Mouse (Mus musculus): ENCODE measurements around the gene Cacna1b.
A peak's percentile ranks its signal among the peaks of the same experiment; 100 is the strongest.

The Cacna1b gene

GRCm38 (mm10) chr2:24718906-24719305 is 44.0 kb downstream of the Cacna1b start:
- no peak for DNase-seq (ENCODE audit: low spot score in 2 of 2)

- no peak for DNase-seq (ENCODE audit: low spot score in 2 of 2)
Measured at GRCm38 (mm10) chr2:24717963-24718362, 45.0 kb downstream of the Cacna1b start.

GRCm38 (mm10) chr2:24717461-24717860 is 45.5 kb downstream of the Cacna1b start:
- no peak for DNase-seq (ENCODE audit: low spot score in 2 of 2)

GRCm38 (mm10) chr2:24705929-24706328 is 57.0 kb downstream of the Cacna1b start:
- no peak for DNase-seq (ENCODE audit: low spot score in 2 of 2)

- DNase-seq (ENCODE audit: low spot score in 2 of 2) = no peak
Measured at GRCm38 (mm10) chr2:24702208-24702957, 60.6 kb downstream of the Cacna1b start.

DNA sequence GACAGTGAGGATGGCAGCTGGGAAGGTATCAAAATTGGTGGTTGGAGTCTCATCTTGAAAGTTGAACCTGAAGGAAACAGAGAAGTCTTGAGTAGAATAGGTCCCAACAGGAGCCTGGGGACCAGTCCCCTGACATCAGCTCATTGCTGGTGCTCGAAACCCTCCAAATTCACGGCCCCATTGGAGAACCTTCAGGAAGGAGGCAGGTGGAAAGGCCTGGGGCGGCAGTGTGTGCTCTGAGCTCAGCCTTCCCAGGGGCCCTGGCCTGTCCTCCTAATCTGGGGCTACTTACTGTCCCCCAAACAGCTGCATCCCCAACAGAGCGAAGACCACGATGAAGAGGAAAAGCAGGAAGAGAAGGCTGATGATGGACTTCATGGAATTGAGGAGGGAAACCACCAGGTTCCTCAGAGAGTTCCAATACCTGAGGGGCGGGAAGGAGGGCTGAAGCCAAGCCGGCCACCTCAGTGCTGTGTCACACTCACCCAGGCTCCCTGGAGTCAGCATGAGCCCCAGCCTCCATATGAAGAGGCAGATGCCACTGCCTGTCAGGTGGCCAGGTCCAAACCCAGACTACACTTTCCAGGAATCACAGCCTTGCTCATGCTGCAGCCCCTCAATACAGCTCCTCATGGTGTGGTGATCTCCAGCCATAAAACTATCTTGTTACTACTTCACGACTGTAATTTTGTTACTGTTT is 65.5 kb downstream of the Cacna1b start:
- no peak for DNase-seq (ENCODE audit: low spot score in 2 of 2)

- no peak for DNase-seq (ENCODE audit: low spot score in 2 of 2)
Measured at GRCm38 (mm10) chr2:24692371-24692770, 70.6 kb downstream of the Cacna1b start.

DNA sequence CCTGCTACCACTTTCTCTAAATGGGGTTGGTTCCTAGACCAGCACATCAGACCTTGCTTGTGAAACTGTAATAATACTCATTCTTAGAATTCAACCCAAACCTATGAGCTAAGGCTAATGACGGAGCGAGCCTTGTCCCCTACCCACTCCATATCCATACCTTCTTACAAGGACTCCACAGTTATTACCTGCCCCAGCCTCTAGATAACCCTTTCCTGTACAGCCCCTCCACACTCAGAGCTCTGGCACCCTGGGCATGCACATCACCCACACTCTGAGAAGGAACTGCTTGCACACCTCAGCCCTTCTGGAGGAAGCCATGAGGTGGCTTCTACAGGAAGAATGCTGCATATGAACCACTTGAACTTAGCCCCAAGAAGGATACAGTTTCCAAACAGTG is 72.6 kb downstream of the Cacna1b start:
- DNase-seq (ENCODE audit: low spot score in 2 of 2) = no peak

DNA sequence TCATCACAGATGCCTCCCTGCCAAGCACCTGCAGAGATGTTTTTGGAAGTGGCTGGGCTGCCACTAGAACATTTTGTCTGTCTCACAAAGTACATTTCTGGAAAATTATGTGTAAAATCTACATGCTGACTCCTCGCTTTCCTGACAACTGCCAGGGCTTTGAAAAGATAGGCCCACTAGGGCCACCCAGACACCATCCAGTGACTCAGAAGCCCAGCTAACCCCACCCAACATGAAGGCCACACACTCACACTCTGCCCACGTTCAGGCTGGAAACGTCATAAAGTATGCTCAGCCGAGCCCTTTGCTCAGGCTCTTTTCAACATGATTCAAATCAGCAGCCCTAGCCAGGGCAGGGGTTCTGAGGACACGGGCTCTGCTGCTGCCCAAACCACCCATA is 77.6 kb downstream of the Cacna1b start:
- no peak for DNase-seq (ENCODE audit: low spot score in 2 of 2)

GRCm38 (mm10) chr2:24684796-24685195 is 78.2 kb downstream of the Cacna1b start:
- no peak for DNase-seq (ENCODE audit: low spot score in 2 of 2)

- DNase-seq (ENCODE audit: low spot score in 2 of 2) = no peak
Measured at GRCm38 (mm10) chr2:24683266-24683665, 79.7 kb downstream of the Cacna1b start.

GRCm38 (mm10) chr2:24680731-24681130 is 82.2 kb downstream of the Cacna1b start:
- DNase-seq (ENCODE audit: low spot score in 2 of 2) = no peak

GRCm38 (mm10) chr2:24680176-24680575 is 82.8 kb downstream of the Cacna1b start:
- DNase-seq (ENCODE audit: low spot score in 2 of 2) = no peak

DNA sequence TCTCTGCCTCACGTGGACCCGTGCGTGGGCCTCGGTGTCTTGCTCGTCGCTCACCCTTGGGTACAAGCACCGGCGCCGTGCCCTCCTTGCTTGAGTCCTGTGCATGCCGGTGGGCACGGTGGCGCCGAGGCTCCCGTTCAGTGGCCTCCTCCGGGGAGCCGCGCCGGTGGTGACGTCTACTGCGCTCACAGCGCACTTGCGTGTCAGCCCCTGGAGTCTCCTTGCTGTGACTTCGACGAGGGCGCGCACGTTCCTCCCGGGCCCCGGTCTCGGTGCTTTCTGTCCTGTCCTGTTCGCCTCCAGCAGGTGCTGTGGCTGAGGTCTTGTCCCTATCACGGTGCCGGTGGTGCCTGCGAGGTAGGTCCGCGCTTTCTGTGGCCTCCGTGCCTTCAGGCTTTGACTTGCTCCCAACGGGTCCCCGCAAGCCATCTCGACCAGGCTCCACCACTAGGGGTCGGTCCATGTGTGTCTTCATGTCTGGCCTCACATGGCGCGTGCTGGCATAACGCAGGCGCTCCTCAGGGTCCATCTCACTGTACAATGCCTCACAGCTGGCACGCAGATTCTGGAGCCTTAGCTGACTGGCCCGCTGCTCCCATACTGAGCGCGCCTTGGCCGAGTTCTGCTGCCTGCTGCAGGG is 83.8 kb downstream of the Cacna1b start:
- DNase-seq (ENCODE audit: low spot score in 2 of 2) = peak in 1 of 2 experiments; percentile 62

DNA sequence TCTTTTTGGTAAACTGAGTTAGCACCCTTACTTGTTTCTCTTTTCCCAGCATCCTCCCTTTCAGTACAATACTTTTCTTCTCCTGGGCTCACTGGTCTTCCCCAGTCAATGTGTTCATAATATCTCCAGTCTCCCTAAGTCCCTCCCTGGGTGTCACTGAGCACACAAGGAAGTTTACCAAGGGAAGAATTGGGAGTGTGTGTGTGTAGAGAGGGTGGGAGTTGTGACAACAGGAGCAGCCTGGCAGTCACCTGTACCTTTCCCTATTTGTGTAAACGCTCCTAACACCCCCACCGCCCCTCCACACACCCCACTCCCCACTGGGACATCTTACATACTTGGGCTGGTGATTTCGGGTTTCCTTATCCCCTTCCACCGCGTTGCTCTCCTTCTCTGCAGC is 84.4 kb downstream of the Cacna1b start:
- DNase-seq (ENCODE audit: low spot score in 2 of 2) = no peak

DNA sequence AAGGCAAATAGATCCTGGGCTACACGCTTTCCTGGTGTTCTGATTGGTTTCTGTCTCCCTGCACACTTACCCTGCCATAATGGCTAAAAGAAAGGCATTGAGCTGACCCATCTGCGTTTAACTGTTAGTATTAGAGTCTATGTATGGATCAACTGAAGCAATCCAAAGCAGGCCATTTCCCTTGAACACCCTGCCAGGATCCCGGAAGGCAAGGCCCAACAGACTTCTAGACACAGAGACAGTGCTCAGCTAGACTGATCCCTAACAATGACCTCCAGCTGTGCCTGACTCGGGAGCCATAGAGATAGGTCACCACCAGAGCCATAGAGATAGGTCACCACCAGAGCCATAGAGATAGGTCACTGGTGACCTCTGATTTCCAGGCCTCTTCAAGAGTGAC is 84.8 kb downstream of the Cacna1b start:
- DNase-seq (ENCODE audit: low spot score in 2 of 2) = no peak

DNA sequence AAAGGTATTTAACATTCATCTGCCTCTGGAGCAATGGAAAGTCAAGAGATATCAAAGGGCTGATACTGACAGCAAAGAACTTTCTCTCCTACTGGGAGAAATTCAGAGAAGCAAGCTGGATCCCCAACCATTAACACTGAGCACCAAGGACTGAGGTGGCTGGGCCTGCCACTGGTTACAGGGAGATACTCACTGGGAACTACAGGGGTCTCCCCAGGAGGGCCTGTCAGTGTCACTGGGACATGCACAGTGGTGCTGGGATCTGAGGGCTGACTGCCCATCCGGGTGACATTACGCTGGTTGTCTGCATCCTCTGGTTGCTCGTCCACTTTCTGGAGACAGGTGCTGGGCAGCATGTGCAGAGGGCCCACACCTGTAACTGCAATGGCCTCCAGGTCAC is 85.3 kb downstream of the Cacna1b start:
- DNase-seq (ENCODE audit: low spot score in 2 of 2) = no peak

DNA sequence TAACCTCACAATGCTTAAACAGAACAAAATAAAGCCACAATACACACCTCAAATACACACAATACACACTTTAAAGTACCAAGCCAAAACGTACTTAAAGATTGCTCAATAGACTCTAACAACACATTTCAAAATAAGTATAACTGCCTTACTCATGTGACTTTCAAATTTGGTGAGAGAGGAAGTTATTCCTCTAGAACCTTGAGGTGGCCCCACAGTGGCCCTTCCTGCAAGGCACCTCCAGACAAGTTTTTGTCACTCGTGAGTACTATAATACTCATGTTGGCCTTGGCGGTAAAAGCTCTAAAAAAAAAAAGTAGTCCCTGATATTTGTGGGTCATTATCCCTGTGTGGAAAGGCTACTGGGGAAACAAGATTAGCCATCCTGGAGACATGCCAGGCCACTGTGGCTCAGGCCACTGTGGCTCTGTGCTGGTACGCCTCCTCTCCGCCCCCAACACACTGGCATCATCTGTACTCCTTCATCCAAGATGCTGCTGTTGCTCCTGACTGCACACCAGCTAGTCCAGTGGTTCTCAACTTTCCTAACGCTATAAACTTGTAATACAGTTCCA is 88.4 kb downstream of the Cacna1b start:
- no peak for DNase-seq (ENCODE audit: low spot score in 2 of 2)

DNA sequence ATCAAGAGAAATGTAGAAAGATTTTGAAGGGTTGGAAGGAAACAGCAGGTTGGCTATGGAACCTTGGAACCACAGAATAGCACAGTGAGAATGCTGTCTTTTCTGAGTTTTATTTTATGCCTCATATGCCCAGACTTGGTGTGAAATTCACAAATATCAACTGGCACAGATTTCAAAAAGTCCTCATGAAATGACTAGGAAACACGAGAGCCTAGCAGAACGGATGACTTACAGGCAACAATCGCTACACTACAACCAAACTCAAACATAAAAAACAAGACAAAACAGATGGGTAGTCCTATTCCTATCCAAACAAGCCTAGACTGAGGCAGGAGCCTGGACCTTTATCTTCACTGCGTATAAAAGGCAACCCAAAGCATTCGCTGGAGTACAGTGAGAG is 94.4 kb downstream of the Cacna1b start:
- no peak for DNase-seq (ENCODE audit: low spot score in 2 of 2)

DNA sequence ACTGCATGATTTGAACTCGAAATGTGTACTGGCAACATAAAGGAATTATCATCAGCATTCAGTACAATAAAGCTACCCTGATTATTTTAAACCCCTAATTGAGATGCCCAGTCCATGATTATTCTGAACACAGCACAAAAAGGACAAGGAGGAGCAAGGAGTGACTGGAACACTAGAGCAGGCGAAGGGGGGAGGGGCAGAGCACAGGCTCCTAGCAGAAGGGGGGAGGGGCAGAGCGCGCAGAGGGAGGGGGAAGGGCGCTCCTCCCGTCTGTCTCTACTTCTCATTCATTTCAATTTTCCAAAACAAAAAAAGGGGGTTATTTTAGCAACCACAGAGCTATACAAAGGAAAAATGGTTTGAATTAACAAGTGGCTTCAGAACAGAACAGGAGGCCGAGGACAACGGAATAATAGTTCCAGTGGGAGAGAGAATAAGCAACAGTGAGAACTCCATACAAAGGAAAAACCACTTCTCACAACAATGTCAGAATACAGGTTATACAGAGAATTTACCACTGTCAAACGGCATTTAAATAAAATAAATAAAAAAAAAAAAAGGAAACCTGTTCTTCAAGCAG is 98.2 kb downstream of the Cacna1b start:
- no peak for DNase-seq (ENCODE audit: low spot score in 2 of 2)

DNA sequence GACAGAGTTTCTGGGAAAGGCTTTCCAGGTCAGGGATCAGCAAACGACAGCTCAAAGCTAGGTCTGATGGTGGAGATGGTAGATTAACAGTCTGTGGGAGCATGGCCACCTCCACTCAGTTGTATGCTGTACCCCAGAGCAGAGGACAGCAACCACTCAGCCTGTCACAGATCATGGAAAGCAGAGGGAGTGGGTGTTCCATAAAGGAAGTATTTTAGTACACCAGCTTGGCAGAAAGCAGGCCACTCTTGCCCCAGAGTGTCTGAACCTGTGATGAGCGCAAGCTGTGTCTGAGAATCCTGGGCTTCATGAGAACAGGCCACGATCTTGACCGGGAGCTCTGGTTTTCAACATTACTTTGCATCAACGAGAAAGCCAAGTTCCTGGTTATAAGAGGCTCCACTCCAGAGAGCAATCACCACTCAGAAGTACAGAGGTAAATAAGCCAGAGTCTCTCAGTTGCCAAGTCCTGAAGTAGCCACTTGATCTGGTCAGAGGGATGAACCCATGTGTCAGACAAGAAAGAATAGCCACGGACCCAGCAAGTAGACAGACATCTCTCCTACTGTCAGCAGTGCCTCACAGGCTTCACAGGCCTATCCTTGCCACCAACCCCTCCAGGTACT is 103.7 kb downstream of the Cacna1b start:
- no peak for DNase-seq (ENCODE audit: low spot score in 2 of 2)

- no peak for DNase-seq (ENCODE audit: low spot score in 2 of 2)
Measured at GRCm38 (mm10) chr2:24648503-24648902, 114.4 kb downstream of the Cacna1b start.
